Mouse (Mus musculus) neural tube, postnatal 0 days (tissue): ENCODE data around the gene Mypop. TPM values are rescaled to one million over a fixed set of nuclear protein-coding genes. Genes with fewer than 3 reads are reported as not detected.

Experiments
- polyA plus RNA-seq: library from polyadenylated mRNA; unstranded; fragments of >200 nt; fragmentation: Nextera tagmentation; extraction: Ambion mirVana; gene quantifications from 2 replicates; pipeline ENCODE4 v1.2.1, GENCODE M21; 2015

The Mypop gene
- polyA plus RNA-seq, result 12.1 and 12.5 TPM in 2 replicates

DNA sequence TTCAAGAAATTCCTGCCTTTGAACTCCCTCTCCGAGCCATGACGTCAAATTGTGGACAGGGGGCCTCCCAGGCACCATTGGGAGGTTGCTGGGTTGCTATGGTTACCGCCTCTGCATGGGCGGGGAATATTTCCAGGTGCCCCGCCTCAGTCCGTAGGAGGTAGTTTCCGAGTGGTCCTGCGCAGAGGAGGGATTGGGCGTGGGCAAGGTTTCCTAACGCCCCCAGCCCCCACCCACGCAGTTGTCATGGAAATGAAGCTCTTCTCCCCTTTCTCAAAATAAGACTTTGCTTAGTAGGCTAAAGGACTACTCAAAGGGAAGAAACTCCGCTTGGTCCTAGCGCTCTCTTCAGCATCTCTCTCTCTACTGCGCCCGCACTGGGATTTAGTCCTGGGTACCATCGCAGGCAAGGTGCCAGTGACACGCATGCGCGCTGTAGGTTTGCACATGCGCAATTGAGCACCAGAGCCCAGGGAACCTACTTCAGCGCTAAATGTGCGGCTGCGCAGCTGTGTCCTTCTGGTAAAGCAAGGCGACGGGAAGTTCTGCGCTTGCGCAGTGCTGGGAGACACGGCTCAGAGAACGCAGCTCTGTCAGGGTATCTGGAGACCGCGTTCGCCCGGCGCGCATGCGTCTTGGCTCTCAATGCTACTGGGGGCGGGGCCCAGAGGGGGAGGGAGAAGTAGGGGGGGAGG is at the start of gene Mypop:
Gene Mypop, plus strand, starts transcription at position 645 of the 695 bp plus-strand sequence.

DNA sequence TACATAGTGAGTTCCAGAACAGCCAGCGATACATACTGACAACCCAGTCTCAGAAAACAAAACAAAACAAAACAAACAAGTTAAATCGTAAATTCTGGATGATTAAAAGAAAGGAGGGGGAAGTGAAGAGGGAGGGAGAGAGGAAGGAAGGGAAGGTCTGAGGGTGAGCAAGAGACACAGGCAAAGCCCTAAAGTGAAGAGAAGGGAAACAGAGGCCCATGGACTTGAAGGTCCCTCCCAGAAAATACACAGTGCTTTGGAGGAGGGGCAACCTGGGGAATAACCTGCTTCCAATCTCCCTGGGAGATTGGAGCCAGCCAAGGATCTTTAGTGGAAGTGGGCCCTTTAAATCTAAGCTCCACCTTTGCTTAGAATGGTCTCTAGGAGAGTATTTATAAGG is 3.9 kb upstream of the Mypop start, which contains the start of gene Nanos2:
Gene Nanos2, plus strand, starts transcription at position 301 of the 400 bp plus-strand sequence.

DNA sequence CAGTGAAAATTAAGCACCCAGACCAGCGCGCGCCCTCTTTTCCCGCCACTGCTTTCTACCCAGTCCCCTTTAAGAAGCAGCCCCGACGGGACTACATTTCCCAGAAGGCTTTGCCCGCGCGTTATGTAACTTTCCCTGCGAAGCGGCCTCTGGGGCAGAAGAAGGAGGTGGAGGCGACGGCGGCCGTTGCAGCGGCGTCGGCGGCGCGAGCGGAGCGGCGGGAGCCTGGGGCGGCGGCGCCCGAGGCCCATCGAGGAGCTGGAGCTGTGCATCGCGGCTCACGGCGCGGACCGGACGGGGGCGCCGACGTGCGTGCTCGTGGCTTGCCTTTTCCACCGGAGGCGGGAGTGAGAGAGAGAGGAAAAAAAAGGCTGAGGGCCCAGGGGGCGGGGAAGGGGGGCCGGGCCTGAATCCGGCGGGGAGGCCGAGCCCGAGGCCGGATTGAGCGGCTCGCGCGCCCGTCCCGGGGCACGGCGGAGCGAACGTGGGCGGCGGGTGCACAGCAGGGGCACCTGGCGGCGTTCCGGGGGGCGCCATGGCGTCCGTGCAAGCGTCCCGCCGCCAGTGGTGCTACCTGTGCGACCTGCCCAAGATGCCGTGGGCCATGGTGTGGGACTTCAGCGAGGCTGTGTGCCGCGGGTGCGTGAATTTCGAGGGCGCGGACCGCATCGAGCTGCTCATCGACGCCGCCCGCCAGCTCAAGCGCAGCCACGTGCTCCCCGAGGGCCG is 13.0 kb downstream of the Mypop start, which contains the start of gene Irf2bp1:
Gene Irf2bp1, plus strand, starts transcription at position 143 of the 729 bp plus-strand sequence.

GRCm38 (mm10) chr7:19023357-19023814 is 32.3 kb downstream of the Mypop start, which contains the start of gene Foxa3:
Foxa3 (minus strand) TSS chr7:19023538.

GRCm38 (mm10) chr7:19024096-19024506 is 33.1 kb downstream of the Mypop start, which contains the start of gene Sympk:
Sympk (plus strand) TSS chr7:19024377.

Other genes with a start within 250 kb of the Mypop start
- not detected in 2 replicates for gene Psg19, start 192.7 kb upstream of the Mypop start, polyA plus RNA-seq
- not detected in 2 replicates for gene Psg17, start 169.6 kb upstream of the Mypop start, polyA plus RNA-seq
- gene Mill2, start 151.3 kb upstream of the Mypop start, polyA plus RNA-seq, result 0.99 and 1.1 TPM in 2 replicates
- gene Pglyrp1, start 119.9 kb upstream of the Mypop start, polyA plus RNA-seq, result 31.9 and 32.6 TPM in 2 replicates
- gene Ccdc61, start 80.8 kb upstream of the Mypop start, polyA plus RNA-seq, result 43.1 and 48.7 TPM in 2 replicates
- gene Nova2, start 65.4 kb upstream of the Mypop start, polyA plus RNA-seq, result 9.7 and 10.6 TPM in 2 replicates
- gene Nanos2, start 3.8 kb upstream of the Mypop start, polyA plus RNA-seq, result 0.90 and 1.1 TPM in 2 replicates
- 29.7 and 30.6 TPM in 2 replicates for gene Irf2bp1, start 12.8 kb downstream of the Mypop start, polyA plus RNA-seq
- not detected in 2 replicates for gene Foxa3, start 32.3 kb downstream of the Mypop start, polyA plus RNA-seq
- gene Sympk, start 33.1 kb downstream of the Mypop start, polyA plus RNA-seq, result 18.4 and 21.6 TPM in 2 replicates
- gene Rsph6a, start 63.4 kb downstream of the Mypop start, polyA plus RNA-seq, result 0.35 and 0.36 TPM in 2 replicates
- gene Dmwd, start 85.0 kb downstream of the Mypop start, polyA plus RNA-seq, result 48.3 and 65.5 TPM in 2 replicates
- gene Dmpk, start 92.6 kb downstream of the Mypop start, polyA plus RNA-seq, result 7.8 TPM in 2 replicates
- gene Six5, start 103.3 kb downstream of the Mypop start, polyA plus RNA-seq, result 1.9 and 2.0 TPM in 2 replicates
- 6.2 and 6.3 TPM in 2 replicates for gene Gm4969, start 127.1 kb downstream of the Mypop start, polyA plus RNA-seq
- gene Fbxo46, start 128.6 kb downstream of the Mypop start, polyA plus RNA-seq, result 10.3 and 11.0 TPM in 2 replicates
- gene Qpctl, start 158.0 kb downstream of the Mypop start, polyA plus RNA-seq, result 25.2 and 26.6 TPM in 2 replicates
- 115 and 116 TPM in 2 replicates for gene Snrpd2, start 158.5 kb downstream of the Mypop start, polyA plus RNA-seq
- 0.84 and 1.1 TPM in 2 replicates for gene Gipr, start 174.9 kb downstream of the Mypop start, polyA plus RNA-seq
- gene Eml2, start 185.2 kb downstream of the Mypop start, polyA plus RNA-seq, result 26.8 and 28.3 TPM in 2 replicates
- 5.1 and 5.6 TPM in 2 replicates for gene Gpr4, start 221.3 kb downstream of the Mypop start, polyA plus RNA-seq
- gene Opa3, start 237.1 kb downstream of the Mypop start, polyA plus RNA-seq, result 33.3 and 38.2 TPM in 2 replicates